Mouse (Mus musculus) gastrocnemius, postnatal 10 days (tissue): Measurements from ENCODE around the gene Igsf3. TPM values are rescaled to one million over a fixed set of nuclear protein-coding genes. Genes with fewer than 3 reads are reported as not detected.

Source experiments
- DNase-seq: peaks from one replicate; pipeline ENCODE4 v3.0.0; 2021; ENCODE audit warnings: mixed read lengths
- total RNA-seq, 2 experiments: library from RNA; stranded (reverse); gene quantifications; 2 replicates each; pipeline ENCODE4 v1.2.3; 2021

Igsf3 gene
- total RNA-seq, 2 experiments from 2014 or later, result 15.6 to 20.5 TPM

GRCm38 (mm10) chr3:101447239-101447638, 70.4 kb downstream of the Igsf3 start:
- DNase-seq, result no peak

GRCm38 (mm10) chr3:101448765-101449164, 71.9 kb downstream of the Igsf3 start:
- DNase-seq, result no peak

- no peak for DNase-seq
Observed at GRCm38 (mm10) chr3:101450811-101451428, 74.0 kb downstream of the Igsf3 start.

DNA sequence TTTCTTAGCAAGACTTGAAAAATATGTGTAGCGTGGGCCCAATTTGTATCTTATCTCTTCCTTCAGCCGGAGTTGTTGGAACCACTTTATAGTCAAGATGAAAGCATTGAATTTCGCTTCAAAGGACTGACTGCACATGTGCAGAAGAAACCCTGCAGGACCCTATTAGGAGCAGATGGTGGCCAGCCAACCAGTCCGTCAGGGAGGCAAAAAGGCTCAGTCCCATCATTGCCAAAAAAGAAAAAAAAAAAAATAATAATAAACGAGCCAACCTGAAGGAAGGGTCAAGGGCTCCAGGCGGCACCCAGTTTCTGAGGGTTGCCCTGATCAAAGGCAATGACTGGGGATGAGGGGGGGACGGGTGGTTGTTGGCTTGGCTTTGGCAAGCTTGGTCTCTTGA, 83.7 kb downstream of the Igsf3 start:
- no peak for DNase-seq

GRCm38 (mm10) chr3:101461046-101461445, 84.2 kb downstream of the Igsf3 start:
- DNase-seq, result no peak

DNA sequence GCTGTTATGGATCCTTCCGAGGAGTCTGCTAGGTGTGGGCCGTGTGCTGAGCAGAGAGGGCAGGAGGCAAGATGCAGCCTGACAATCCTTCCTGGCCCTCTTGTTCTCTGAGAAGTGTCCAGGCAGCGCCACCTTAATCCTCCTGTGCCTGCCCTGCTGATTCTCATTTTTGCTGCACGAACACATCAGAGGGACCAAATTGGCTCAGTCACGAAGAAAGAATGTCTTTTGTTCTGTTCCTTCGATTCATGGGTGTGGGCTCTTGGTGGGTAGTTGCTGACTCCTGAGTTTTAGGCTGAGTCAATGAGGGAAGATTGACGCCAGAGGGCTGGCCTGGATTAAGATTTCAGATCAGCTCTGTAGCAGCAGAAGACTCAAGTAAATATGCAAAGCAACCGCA, 84.9 kb downstream of the Igsf3 start:
- DNase-seq, result no peak

DNA sequence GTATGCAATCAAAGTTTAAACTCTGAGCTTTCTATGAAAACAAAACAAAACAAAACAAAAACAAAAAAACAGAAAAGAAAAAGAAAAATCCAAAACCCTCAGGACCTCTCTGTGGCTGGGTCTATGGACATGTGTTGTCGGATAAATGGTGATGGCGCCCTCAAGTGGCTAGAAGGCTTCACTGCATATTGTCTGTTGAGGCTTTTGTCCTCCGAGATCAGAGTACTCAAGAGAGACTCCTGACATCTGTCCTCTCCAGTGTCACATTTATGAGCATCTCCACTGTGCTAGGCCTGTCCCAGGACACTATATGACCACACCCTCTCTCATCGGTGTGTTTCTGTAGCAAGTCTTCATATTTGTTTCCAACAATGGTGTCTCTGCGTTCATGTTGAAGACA, 85.4 kb downstream of the Igsf3 start:
- DNase-seq, result peak; percentile 77

- DNase-seq, result no peak
Observed at GRCm38 (mm10) chr3:101463491-101463890, 86.6 kb downstream of the Igsf3 start.

DNA sequence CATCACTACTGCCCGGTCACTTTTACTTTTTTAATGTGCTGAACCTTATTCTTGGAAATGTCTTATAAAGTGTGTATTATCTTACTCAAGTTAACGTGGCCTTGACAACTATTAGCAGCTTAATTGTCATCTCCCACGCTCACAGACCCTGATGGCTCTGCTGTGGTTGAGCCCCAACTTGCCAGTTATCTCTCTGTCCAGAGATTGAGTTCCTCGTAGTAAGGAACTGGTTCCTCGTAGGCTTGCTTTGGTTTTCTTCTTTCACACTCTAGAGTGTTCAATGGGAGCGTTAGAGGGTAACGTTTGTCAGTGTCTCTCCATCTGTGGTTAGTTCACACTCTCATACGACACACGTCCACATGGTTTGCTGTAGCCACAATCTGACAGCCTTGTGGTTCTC, 92.8 kb downstream of the Igsf3 start:
- DNase-seq, result no peak

GRCm38 (mm10) chr3:101471881-101472280, 95.0 kb downstream of the Igsf3 start:
- no peak for DNase-seq

DNA sequence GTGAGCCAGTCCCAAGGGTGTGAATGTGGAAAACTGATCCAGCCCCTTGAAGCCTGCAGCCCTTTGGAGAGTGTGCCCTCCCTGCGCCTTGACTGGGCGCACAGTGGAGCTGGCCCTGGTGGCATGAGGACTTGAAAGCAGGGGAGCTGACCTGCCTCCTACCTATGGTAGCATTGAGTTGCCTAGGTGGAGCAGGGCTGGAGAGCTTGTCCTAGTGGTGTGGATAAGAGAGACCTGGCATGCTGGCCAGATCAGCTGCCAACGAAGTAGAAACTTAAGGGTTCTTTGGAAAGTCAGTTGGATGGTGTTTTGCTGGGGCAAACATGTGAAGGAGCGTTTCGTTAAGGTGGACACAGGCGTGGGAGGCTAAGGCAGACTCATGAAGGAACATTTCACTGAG, 105.1 kb downstream of the Igsf3 start:
- no peak for DNase-seq

- no peak for DNase-seq
Observed at GRCm38 (mm10) chr3:101483256-101483983, 106.5 kb downstream of the Igsf3 start.

DNA sequence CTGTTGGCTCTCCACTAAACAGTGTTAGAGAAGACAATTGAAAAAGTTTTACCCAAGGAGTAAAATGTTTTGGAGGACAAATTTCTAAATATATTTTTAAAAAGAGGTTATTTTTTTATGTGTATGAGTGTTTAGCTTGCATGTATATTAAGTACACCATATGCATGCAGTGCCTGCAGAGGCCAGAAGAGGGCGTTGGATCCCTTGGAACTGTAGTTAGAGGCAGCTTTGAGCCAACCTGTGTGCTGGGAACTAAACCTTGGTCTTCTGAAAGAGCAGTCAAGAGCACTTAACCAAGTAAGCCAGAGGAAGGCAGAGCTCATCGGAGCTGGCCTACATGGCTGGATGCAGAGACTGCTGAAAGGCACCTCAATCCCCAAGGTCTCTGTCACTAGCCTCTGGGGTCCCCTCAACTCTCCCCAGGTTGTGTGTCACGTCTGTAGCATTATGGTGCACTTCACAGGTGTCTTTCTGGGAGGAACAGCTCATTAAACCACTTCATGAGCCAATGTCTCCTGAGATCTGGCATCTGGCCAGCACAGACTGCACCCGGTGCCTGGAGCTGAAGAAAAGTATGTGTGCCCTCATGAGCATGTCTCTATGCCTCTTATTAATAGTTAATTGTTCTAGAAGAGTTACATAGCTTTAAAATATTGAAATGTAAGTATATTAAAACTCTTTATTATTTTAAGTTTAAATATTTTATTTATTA, 109.3 kb downstream of the Igsf3 start:
- DNase-seq, result no peak

- no peak for DNase-seq
Observed at GRCm38 (mm10) chr3:101487436-101487835, 110.6 kb downstream of the Igsf3 start.

- DNase-seq, result no peak
Observed at GRCm38 (mm10) chr3:101488204-101488603, 111.3 kb downstream of the Igsf3 start.

DNA sequence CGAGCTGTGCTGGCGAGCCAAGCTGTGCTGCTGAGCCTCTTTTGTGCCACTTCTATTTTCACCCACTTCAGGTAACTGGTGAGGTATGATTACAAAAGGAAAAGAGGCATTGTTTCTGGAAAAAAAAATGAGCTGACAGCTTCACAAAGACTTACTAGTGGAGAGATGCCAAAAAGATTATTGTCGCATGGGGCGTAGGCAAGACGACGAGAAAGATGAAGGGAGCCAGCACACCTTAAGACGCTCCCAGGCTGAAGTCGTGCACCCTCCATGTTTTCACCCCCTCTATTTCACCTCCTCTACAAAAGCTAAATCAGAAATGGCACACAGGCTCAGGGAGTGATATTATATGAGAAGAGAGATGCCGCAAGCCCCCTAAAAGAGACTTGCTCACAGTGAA, 113.6 kb downstream of the Igsf3 start:
- no peak for DNase-seq

GRCm38 (mm10) chr3:101492908-101493307, 116.0 kb downstream of the Igsf3 start:
- no peak for DNase-seq

DNA sequence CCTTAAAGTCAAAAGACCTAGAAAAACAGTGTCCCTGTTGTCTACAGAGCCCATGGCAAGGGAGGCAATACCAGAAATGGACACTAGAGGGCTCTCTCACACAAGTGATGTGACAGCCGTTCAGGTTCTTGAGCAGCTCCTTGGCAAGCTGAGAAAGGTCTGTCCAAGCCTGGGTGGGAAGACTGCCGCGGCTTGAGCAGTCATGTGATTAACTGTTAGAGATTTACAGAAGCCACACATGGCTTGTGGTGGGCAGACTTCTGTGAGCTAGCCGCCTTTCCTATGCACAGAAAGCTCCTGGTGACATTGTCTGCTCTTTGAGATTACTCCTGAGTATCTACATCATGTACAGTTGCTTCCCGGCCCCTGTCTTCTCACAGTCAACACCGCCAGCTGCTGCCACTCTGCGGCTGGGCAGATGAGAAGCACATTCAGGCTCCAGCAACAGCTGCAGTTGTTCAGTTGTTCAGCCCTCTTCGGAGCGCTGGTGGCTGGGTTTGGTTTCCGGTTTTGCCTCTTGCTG, 117.1 kb downstream of the Igsf3 start:
- peak; percentile 89 for DNase-seq

- DNase-seq, result no peak
Observed at GRCm38 (mm10) chr3:101497432-101498030, 120.6 kb downstream of the Igsf3 start.

- no peak for DNase-seq
Observed at GRCm38 (mm10) chr3:101499906-101500305, 123.0 kb downstream of the Igsf3 start.

GRCm38 (mm10) chr3:101500393-101501051, 123.6 kb downstream of the Igsf3 start:
- no peak for DNase-seq

DNA sequence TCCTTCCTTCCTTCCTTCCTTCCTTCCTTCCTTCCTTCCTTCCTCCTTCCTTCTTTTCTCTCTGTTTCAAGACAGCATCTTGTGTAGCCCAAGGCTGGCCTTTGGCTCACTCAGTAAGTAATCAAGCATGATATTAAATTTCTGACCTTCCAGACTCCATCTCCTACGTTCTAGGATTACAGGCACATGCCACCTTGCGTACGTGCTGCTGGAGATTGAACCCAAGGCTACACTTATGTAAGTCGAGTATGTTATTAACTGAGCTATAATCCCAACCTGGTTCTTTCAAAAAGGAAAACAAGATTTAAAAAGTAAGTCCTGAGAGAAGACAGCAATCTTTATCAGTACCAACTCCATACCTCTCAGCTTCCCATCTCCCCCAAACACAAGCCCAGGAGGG, 124.7 kb downstream of the Igsf3 start:
- DNase-seq, result no peak
